Mouse (Mus musculus): ENCODE measurements around the gene Utp15. TPM values are rescaled to one million over a fixed set of nuclear protein-coding genes. Genes with fewer than 3 reads are reported as not detected.

The Utp15 gene
- polyA plus RNA-seq, 1 experiment from 2014 or later = 46.8 TPM

- DNase-seq (ENCODE audit: low spot score) = no peak
- WGBS = 83% methylated on average over 12 of the region's 12 CpGs
Measured at GRCm38 (mm10) chr13:98280990-98281650, 18.3 kb upstream of the Utp15 start.

GRCm38 (mm10) chr13:98279686-98280085, 16.8 kb upstream of the Utp15 start, which contains the start of gene Gm21976:
Gene Gm21976 (plus strand): TSS chr13:98279887.
- Histone ChIP-seq H3K27ac (replicated peaks) (no peak within 1 kb of the TSS), H3K27me3 (ENCODE audit: low read depth, poor library complexity, severe bottlenecking) (no peaks in the 10 kb centered on the region), H3K4me3 (no peak within 1 kb of the TSS), H3K4me1 (no peaks in the 10 kb centered on the region), H3K36me3 (peaks cover 14% of the 10 kb centered on the region), H3K9me3 (replicated peaks) (no peaks in the 10 kb centered on the region)
- WGBS = 88% methylated on average over 5 of the region's 5 CpGs
- no peak for DNase-seq (ENCODE audit: low spot score)

More at GRCm38 (mm10) chr13:98280990-98281650, 18.3 kb upstream of the Utp15 start:
- Histone ChIP-seq H3K27ac (replicated peaks) (no peak overlapping the region), H3K9me3 (replicated peaks) (no peaks in the 10 kb centered on the region), H3K36me3 (0 out of 2 replicates have a peak, but pooled peaks cover 2% of the 10 kb centered on the region), H3K4me1 (no peaks in the 10 kb centered on the region), H3K27me3 (ENCODE audit: low read depth, poor library complexity, severe bottlenecking) (no peaks in the 10 kb centered on the region), H3K4me3 (no peak overlapping the region)

DNA sequence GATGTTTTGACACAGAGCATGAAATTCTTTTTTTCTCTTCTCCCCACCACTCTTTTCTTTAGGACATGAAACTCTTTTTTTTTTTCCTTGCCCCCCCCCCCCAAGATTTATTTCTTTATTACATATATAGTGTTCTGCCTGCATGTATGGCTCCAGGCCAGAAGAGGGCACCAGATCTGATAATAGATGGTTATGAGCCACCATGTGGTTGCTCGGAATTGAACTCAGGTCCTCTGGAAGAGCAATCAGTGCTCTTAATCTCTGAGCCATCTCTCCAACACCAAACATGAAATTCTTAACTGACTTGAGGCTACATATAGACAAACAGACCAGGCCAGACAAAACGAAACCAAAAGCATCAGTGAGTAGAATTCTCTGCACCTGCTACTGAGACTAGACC, 14.7 kb upstream of the Utp15 start:
- WGBS = 89% methylated on average over 2 of the region's 2 CpGs
- no peak for DNase-seq (ENCODE audit: low spot score)
- no peak overlapping the region for H3K4me3 ChIP-seq

GRCm38 (mm10) chr13:98276253-98276652, 13.4 kb upstream of the Utp15 start:
- Histone ChIP-seq H3K4me3 (no peak overlapping the region), H3K9me3 (replicated peaks) (no peaks in the 10 kb centered on the region), H3K27ac (replicated peaks) (no peak overlapping the region), H3K4me1 (no peaks in the 10 kb centered on the region), H3K36me3 (peaks cover 48% of the 10 kb centered on the region), H3K27me3 (ENCODE audit: low read depth, poor library complexity, severe bottlenecking) (no peaks in the 10 kb centered on the region)
- no peak for DNase-seq (ENCODE audit: low spot score)
- WGBS = 90% methylated on average over 7 of the region's 7 CpGs

More for the DNA sequence above, 14.7 kb upstream of the Utp15 start:
- Histone ChIP-seq H3K36me3 (peaks cover 35% of the 10 kb centered on the region), H3K27ac (replicated peaks) (no peak overlapping the region), H3K4me1 (no peaks in the 10 kb centered on the region), H3K9me3 (replicated peaks) (no peaks in the 10 kb centered on the region), H3K27me3 (ENCODE audit: low read depth, poor library complexity, severe bottlenecking) (no peaks in the 10 kb centered on the region)

DNA sequence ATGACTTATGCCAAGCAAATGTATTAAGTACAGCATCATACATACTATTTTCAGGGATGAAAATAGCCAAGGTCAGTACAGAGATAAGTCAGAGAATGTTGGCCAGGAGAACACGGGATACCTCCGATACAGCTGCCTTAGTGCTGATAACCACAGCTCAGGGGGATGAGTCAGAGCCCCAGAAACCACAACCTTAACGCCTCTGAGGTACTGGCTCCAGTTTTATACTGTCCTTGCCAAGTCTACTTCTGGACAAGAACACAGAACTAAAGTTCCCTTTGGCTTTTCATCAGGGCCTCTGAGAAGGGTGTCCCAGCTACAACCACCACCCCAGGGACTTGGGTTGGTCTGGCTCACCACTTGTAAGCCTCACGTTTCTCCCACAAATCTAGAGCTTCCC, 12.8 kb upstream of the Utp15 start:
- 88% methylated on average over 4 of the region's 4 CpGs for WGBS
- H3K36me3 ChIP-seq = peaks cover 54% of the 10 kb centered on the region

GRCm38 (mm10) chr13:98274023-98274422, 11.2 kb upstream of the Utp15 start:
- H3K36me3 ChIP-seq = peaks cover 63% of the 10 kb centered on the region
- no peaks in the 10 kb centered on the region for H3K9me3 ChIP-seq (replicated peaks)
- no peak overlapping the region for H3K27ac ChIP-seq (replicated peaks)
- H3K4me1 ChIP-seq = no peaks in the 10 kb centered on the region
- DNase-seq (ENCODE audit: low spot score) = no peak
- WGBS = 91% methylated on average over 9 of the region's 9 CpGs
- H3K4me3 ChIP-seq = no peak overlapping the region
- no peaks in the 10 kb centered on the region for H3K27me3 ChIP-seq (ENCODE audit: low read depth, poor library complexity, severe bottlenecking)

More for the DNA sequence above, 12.8 kb upstream of the Utp15 start:
- DNase-seq (ENCODE audit: low spot score) = no peak
- Histone ChIP-seq H3K27me3 (ENCODE audit: low read depth, poor library complexity, severe bottlenecking) (no peaks in the 10 kb centered on the region), H3K9me3 (replicated peaks) (no peaks in the 10 kb centered on the region), H3K27ac (replicated peaks) (no peak overlapping the region), H3K4me1 (no peaks in the 10 kb centered on the region), H3K4me3 (no peak overlapping the region)

GRCm38 (mm10) chr13:98264111-98264510, 1.3 kb upstream of the Utp15 start:
- DNase-seq (ENCODE audit: low spot score) = no peak

DNA sequence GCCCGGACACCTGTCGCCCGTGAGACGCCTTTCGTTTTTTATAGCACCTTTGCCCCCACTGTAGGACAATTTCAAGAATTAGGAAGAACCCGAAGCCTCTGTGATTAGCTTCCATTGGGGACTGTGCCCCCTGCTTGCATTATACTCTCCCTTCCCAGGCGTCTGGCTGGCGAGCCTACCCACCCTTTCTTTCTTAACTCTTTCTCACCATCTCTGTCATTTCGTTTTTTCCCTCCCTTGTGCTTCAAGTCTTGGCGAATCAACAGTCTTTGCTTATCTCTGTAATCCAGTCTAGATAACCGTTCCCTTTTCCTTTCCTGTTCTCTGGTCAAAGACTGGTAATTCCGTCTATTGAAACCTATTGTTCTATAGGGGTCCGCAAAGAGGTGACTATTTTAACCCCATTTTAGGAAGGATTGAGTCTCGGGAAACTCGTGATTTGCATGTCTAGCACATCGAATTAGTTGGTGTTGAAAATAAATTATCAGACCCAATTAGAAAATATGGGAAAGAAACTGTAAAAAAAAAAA, 682 bp upstream of the Utp15 start:
- Histone ChIP-seq H3K27ac (replicated peaks) (peak overlapping the region; percentile 93), H3K9me3 (replicated peaks) (no peaks in the 10 kb centered on the region), H3K27me3 (ENCODE audit: low read depth, poor library complexity, severe bottlenecking) (no peaks in the 10 kb centered on the region), H3K4me1 (peaks cover 24% of the 10 kb centered on the region), H3K4me3 (peak overlapping the region; percentile 87), H3K36me3 (peaks cover 32% of the 10 kb centered on the region)
- WGBS = 1% methylated on average over 16 of the region's 16 CpGs
- no peak for DNase-seq (ENCODE audit: low spot score)

More at GRCm38 (mm10) chr13:98264111-98264510, 1.3 kb upstream of the Utp15 start:
- peaks cover 24% of the 10 kb centered on the region for H3K4me1 ChIP-seq
- H3K36me3 ChIP-seq = peaks cover 32% of the 10 kb centered on the region
- peak overlapping the region; percentile 87 for H3K4me3 ChIP-seq
- H3K27me3 ChIP-seq (ENCODE audit: low read depth, poor library complexity, severe bottlenecking) = no peaks in the 10 kb centered on the region
- no peaks in the 10 kb centered on the region for H3K9me3 ChIP-seq (replicated peaks)
- WGBS = 42% methylated on average over 5 of the region's 5 CpGs
- peak overlapping the region; percentile 93 for H3K27ac ChIP-seq (replicated peaks)

DNA sequence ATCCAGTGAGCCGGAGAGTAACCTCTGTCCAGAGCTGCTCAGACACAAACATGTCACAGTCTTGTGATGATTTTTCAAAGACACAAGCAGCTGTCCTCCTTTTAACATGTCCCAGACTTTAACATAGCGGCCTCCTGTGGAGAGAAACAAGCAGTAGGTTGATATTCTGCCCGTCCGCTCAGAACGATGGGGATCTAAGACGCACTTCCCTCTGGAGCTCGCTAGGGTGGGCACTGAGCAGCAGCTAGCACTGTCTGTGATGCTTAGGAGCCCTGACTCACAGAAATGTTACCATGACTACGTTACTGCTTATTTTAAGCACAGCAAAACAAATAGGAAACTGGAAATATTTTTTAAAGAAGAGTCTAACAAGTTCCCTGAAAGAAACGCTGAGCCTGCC, 7.9 kb downstream of the Utp15 start:
- Histone ChIP-seq H3K27me3 (ENCODE audit: low read depth, poor library complexity, severe bottlenecking) (no peaks in the 10 kb centered on the region), H3K4me1 (no peaks in the 10 kb centered on the region), H3K9me3 (replicated peaks) (no peaks in the 10 kb centered on the region), H3K27ac (replicated peaks) (no peak overlapping the region), H3K36me3 (peaks cover 99% of the 10 kb centered on the region), H3K4me3 (no peak overlapping the region)
- WGBS = 82% methylated on average over 9 of the region's 9 CpGs
- DNase-seq (ENCODE audit: low spot score) = no peak

- H3K9me3 ChIP-seq (replicated peaks) = no peaks in the 10 kb centered on the region
- no peaks in the 10 kb centered on the region for H3K27me3 ChIP-seq (ENCODE audit: low read depth, poor library complexity, severe bottlenecking)
- no peak overlapping the region for H3K4me3 ChIP-seq
- WGBS = 92% methylated on average over 10 of the region's 10 CpGs
- H3K4me1 ChIP-seq = no peaks in the 10 kb centered on the region
- no peak for DNase-seq (ENCODE audit: low spot score)
- H3K27ac ChIP-seq (replicated peaks) = no peak overlapping the region
- H3K36me3 ChIP-seq = peaks cover 76% of the 10 kb centered on the region
Measured at GRCm38 (mm10) chr13:98249594-98249993, 13.2 kb downstream of the Utp15 start.

GRCm38 (mm10) chr13:98245386-98245785, 17.5 kb downstream of the Utp15 start:
- H3K4me1 ChIP-seq = no peaks in the 10 kb centered on the region
- no peak overlapping the region for H3K27ac ChIP-seq (replicated peaks)
- WGBS = 79% methylated on average over 7 of the region's 7 CpGs
- no peaks in the 10 kb centered on the region for H3K9me3 ChIP-seq (replicated peaks)
- H3K4me3 ChIP-seq = no peak overlapping the region
- H3K27me3 ChIP-seq (ENCODE audit: low read depth, poor library complexity, severe bottlenecking) = no peaks in the 10 kb centered on the region
- no peak for DNase-seq (ENCODE audit: low spot score)
- H3K36me3 ChIP-seq = peaks cover 34% of the 10 kb centered on the region

DNA sequence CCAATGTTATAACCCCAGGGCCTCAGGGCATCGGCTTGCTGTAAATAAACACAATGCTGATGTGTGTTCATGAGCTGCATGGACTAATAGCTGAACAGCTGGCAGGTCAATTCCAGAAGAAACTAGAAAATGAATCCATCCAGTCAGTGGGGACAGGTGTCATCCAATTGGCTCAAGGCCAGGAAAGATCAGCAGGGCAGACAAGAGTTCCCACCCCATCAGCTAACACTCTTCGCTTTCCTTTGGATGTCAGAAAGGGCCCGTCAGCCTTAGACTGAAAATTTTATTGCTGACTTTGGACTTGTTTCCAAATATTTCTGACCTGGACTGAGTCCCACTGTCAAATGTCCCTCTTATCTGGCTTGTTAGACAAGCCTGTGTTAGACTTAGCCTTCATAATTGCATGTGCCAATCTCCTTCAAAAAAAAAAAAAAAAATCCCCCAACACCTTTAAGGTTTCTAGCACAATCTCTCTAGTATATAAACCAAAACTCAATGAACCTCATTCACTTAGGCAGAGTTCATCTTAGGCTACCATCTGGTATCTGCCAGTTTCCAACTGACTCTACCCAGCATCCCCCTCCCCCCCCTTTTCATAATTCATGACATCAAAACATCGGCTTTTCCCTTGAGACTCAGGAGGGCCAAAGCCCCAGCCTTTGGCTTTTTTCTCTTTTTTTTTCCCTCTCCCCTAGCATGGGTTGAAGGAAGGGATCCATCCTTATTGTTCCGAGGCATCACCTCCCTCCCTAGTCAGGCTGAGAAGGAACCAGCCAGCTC, 18.1 kb downstream of the Utp15 start:
- Histone ChIP-seq H3K4me3 (no peak overlapping the region), H3K36me3 (peaks cover 28% of the 10 kb centered on the region), H3K9me3 (replicated peaks) (no peaks in the 10 kb centered on the region), H3K27ac (replicated peaks) (no peak overlapping the region), H3K27me3 (ENCODE audit: low read depth, poor library complexity, severe bottlenecking) (no peaks in the 10 kb centered on the region), H3K4me1 (no peaks in the 10 kb centered on the region)
- WGBS = 83% methylated on average over 5 of the region's 5 CpGs
- no peak for DNase-seq (ENCODE audit: low spot score)

Data from midbrain, embryonic 10.5 days (tissue).